Mouse (Mus musculus) megakaryocyte, embryonic 14.5 days (primary cell): ENCODE measurements around the gene Dram1.

Experiments used
- FLI1 ChIP-seq: IDR thresholded peaks from 2 replicates; pipeline ENCODE4 v1.6.1; 2012; ENCODE audit warnings: low read length, inconsistent platforms, mixed read lengths
- GATA1 ChIP-seq: IDR thresholded peaks from 3 replicates; pipeline ENCODE4 v1.6.1; 2012; ENCODE audit warnings: mixed read lengths, low read length, inconsistent platforms, borderline replicate concordance

DNA sequence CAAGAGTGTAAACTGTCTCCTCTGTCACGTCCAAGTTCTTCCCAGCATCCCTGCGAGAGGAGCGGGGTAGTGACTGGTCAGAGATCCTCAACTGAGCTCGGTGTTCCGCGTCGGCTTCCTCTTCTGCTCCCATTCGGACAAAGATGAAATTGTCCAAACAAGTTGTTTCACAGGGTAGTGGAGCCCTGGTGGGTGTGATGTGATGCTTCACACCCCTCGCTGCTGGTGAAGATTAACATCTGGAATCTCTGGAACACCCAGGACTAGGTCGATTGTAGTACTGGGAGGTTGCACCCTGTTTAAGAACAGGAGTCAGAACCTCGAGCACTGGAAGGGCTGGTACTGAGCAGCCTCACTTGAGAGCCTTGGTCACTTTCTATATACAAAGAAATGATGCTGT lies 75.8 kb downstream of the Dram1 start:
- no peak for TF ChIP-seq GATA1
- TF ChIP-seq FLI1: no peak
